Mouse (Mus musculus) brain, embryonic 14.5 days (tissue): Measurements from ENCODE around the gene Arnt2.

ENCODE experiments used
- CTCF ChIP-seq: fragments of 200-500 bp; IDR thresholded peaks from 2 replicates; pipeline ENCODE4 v1.5.1; 2012; ENCODE audit warnings: inconsistent platforms, mild to moderate bottlenecking, moderate library complexity, borderline replicate concordance; ENCODE audit not compliant: insufficient read depth, insufficient read length; ENCODE audit errors: extremely low read depth
- POLR2A ChIP-seq: fragments of 200-500 bp; IDR thresholded peaks from 2 replicates; pipeline ENCODE4 v1.6.1; 2012; ENCODE audit warnings: mild to moderate bottlenecking, inconsistent platforms, borderline replicate concordance; ENCODE audit not compliant: poor library complexity, insufficient read depth, insufficient read length, severe bottlenecking; ENCODE audit errors: extremely low read depth

DNA sequence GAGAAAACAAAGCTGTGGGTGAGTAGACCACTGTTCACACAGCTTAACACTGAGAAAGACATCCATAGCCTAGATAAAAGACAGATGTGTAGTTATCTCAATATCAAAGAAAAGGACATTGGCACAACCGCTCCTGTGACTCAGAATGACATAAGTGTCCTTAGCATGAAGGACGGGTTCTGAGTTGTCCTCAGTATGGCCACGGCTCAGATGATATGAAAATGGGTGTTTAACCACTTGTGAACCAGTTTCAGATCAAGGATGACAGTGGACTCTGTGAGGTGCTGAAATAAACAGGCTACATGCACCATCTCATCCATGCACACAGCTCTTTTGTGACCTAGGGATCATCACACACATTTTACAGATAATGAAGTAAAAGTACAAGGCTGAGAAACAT is 22.1 kb downstream of the Arnt2 start:
- TF ChIP-seq POLR2A (no peak), CTCF (no peak)
